Mouse (Mus musculus): Measurements from ENCODE around the gene Msrb3.

The Msrb3 gene

DNA sequence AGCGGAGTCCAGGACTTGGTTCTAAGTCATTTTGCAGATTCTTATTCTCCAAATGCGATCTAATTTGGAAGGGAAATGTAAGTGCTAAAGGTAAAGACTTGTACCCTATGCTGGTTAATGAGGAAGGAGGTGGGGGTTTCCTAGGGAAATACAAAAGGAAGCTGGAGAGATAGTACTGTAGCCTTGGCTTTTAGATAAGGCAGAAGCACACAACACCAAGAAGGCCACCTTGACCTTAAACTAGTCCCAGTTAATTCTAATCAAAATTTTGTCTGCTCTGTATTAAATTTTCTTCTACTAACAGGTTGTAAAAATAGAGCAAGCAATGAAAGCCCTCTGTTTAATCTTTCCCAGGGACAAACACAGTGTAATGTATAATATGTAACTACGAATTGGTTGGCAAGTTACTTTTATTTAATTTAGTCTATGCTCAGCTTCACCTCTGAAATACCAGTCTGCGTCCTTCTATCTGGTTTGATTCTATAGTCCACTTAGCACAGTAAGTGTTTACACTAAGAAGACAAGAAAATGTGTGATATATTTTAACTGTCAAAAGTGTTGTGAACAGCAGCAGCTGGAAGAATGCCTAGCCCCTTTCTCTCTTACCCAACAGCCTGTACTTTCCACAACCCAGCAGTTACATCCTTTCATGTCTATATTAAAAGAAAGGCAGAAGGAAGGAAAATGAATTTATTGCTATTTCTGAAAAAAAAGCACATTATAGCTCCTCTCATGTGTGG lies 87.9 kb downstream of the Msrb3 start:
- DNase-seq (ENCODE audit: low spot score in 2 of 2), result no peak

DNA sequence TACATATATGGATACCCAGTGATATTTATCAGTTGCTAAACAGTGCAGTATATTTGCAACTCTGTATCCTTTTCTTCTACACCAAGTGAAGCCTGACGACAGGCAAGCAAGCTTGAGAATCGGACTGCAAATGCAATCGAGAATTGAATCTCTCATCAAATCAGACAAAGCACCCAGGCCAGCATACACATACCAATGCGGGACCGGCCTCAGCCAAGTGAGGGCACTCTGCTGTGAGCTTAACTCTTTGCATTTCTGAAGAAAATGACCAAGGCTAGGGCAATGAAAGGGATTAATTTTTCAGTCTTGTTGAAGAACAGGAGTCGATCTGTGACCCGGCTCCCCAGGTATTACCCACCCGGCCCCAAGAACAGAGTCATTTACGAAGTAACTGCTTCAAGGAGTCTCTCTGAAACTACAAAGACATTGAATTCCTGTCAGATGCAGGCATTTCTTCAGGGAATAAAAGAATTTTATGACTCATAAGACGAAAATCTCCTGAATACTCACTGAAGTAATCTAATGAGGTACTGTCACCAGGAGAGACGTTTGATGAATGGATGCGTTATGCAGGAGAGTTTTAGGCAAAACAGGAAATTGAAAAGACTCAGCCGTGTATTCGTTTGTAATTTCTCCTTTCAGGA lies 88.7 kb downstream of the Msrb3 start:
- DNase-seq (ENCODE audit: low spot score in 2 of 2), result no peak

GRCm38 (mm10) chr10:120808167-120808566 lies 90.7 kb downstream of the Msrb3 start:
- no peak for DNase-seq (ENCODE audit: low spot score in 2 of 2)

- DNase-seq (ENCODE audit: low spot score in 2 of 2), result no peak
These were observed 97.8 kb downstream of the Msrb3 start for GRCm38 (mm10) chr10:120801127-120801526.

GRCm38 (mm10) chr10:120799479-120799878 lies 99.4 kb downstream of the Msrb3 start:
- DNase-seq (ENCODE audit: low spot score in 2 of 2), result no peak

GRCm38 (mm10) chr10:120796749-120797148 lies 102.2 kb downstream of the Msrb3 start:
- no peak for DNase-seq (ENCODE audit: low spot score in 2 of 2)

GRCm38 (mm10) chr10:120794391-120794817 lies 104.5 kb downstream of the Msrb3 start:
- no peak for DNase-seq (ENCODE audit: low spot score in 2 of 2)

DNA sequence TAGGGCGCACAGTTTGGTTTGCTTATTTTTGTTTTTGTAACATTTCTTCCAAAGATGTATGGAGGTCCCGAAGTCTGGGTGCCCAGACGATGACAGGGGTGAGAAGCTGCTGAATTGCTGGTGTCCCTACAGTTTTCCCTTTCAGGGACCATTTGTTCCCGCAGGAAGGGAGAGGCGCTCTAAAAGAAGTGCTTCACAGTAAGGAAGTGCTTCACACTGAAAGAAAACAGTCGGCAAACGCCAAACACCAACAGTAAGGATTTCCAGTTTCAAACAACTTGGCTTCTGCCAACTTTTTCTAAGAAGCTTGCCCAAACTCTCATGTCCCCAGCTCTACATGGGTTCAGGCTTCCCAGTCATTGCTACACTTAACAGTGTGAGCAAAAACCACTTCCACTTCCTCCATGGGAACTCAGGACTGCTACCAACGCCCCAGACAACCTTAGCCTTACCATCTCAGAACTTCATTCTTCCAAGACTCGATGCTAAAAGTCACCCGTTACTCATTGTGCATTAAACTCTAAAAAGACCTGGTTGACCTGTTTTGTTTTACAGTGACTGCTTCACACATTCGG lies 106.6 kb downstream of the Msrb3 start:
- DNase-seq (ENCODE audit: low spot score in 2 of 2), result no peak

DNA sequence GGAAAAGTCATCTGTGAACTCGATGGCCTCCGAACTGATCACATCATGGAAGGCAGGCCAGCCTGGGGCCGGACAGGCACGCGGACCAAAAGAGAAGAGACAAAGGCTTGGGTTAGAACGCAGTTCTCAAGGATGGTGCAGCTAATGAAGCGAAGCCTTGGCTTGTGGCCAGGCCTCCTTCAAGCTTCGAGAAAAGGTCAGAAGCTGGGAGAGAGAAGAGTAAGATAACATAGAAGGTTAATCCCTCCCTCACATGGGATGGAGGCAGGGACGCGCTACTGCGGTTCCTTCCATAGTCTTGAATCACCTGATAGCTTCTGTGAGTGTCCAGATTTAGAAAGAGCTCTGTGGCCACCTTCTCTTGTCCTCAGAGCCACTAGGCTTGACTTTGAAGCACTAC lies 107.5 kb downstream of the Msrb3 start:
- no peak for DNase-seq (ENCODE audit: low spot score in 2 of 2)

GRCm38 (mm10) chr10:120787202-120787601 lies 111.7 kb downstream of the Msrb3 start:
- DNase-seq (ENCODE audit: low spot score in 2 of 2), result no peak

GRCm38 (mm10) chr10:120784516-120784915 lies 114.4 kb downstream of the Msrb3 start:
- DNase-seq (ENCODE audit: low spot score in 2 of 2), result no peak

- no peak for DNase-seq (ENCODE audit: low spot score in 2 of 2)
These were observed 115.5 kb downstream of the Msrb3 start for GRCm38 (mm10) chr10:120783393-120783792.

GRCm38 (mm10) chr10:120777499-120777898 lies 121.4 kb downstream of the Msrb3 start:
- no peak for DNase-seq (ENCODE audit: low spot score in 2 of 2)

GRCm38 (mm10) chr10:120775361-120775760 lies 123.5 kb downstream of the Msrb3 start:
- no peak for DNase-seq (ENCODE audit: low spot score in 2 of 2)

DNA sequence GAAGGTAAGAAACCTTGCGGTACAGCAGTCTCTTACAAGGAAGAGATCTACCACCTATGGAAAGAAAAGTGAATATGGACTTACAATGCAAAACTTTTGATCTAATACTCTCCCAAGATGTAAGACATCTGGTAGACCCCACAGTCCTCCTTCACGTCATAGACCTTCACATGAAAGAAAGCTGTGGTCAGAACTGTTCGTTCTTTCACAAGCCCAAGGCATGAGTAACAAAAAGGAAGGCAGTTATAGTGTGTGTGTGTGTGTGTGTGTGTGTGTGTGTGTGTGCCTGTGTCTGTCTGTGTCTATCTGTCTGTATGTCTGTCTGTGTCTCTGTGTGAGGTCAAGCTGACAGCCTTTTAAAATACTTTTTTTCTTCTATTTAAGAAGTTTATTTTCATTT lies 131.5 kb downstream of the Msrb3 start:
- no peak for DNase-seq (ENCODE audit: low spot score in 2 of 2)

- DNase-seq (ENCODE audit: low spot score in 2 of 2), result no peak
These were observed 133.5 kb downstream of the Msrb3 start for GRCm38 (mm10) chr10:120765398-120765797.

DNA sequence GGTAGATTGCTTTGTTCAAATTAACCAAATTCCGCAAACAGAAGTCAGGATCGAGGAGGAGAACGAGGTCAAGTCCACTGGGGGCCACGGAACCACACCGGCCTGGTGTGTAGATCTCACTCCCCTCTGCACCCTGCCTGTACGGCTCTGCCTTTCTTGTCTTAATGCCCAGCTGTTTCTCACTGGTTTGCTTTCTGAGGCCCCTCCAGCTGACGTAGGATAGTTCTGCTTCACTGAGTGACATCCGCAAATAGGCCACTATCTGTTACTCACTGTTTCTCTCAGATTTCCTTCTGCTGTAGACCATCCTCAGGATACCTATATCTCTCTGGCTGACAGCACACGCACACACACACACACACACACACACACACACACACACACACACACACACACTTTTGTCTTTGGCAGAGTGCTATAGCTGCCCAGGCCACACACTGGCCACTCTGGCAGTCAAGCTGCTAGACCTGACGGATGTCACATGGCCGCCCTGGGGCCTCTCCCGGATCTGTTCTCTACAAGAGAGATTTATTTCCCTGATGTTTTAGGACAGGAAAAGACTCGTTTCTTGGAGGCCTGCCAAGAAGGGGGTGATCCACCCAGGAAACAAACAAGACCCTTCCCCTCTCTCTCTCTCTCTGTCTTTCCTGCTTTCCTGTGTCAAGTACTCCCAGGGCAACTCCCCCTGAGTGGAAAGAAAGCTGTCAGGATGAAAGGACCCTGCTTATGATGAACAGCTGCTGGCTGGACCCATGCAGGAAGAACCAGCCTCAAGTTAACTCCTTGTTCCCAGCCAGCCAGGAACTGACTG lies 135.0 kb downstream of the Msrb3 start:
- no peak for DNase-seq (ENCODE audit: low spot score in 2 of 2)

GRCm38 (mm10) chr10:120762958-120763357 lies 135.9 kb downstream of the Msrb3 start:
- no peak for DNase-seq (ENCODE audit: low spot score in 2 of 2)

DNA sequence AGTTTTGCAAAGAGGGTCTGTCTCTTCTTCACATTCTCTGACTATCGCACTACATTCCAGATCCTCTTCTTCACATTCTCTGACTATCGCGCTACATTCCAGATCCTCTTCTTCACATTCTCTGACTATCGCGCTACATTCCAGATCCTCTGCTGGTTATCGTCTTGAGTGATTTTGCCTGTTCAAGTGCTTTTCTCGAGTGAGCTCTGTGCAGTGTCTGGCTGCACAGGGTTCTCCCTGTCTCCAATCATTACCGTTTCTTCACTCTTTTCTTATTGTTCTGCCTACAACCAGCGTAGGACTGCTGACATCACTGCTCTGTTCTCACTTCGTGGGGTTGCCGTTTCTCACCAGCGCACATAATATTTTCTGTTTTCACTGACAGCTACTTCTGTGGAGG lies 138.2 kb downstream of the Msrb3 start:
- DNase-seq (ENCODE audit: low spot score in 2 of 2), result no peak

- DNase-seq (ENCODE audit: low spot score in 2 of 2), result no peak
These were observed 139.0 kb downstream of the Msrb3 start for GRCm38 (mm10) chr10:120759883-120760282.

DNA sequence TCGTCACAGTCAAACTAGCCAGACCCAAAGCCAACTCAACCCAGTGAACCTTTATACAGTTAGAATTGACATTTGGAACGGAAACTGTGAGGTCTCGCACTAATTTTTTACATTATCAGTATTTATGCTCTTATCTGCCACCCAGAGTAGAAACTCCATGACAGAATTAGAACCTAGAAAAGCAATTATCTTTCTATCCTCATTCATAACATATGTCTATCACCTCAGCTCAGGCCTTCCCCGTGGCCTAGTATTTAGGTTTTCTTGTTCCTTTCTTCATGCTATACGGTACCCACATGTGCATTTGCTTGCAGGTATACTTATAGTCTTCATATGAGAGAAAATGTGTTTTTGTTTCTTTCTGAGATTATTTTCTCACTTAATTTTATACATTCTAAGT lies 146.4 kb downstream of the Msrb3 start:
- DNase-seq (ENCODE audit: low spot score in 2 of 2), result no peak

- no peak for DNase-seq (ENCODE audit: low spot score in 2 of 2)
These were observed 147.1 kb downstream of the Msrb3 start for GRCm38 (mm10) chr10:120751821-120752261.

Measured in frontal cortex, postnatal 25 days (tissue).